Comparison of ENCODE assay signal across 12 mouse cellular contexts in genomic region chr19:16223126-16223525, GRCm38 (mm10).
"Had no signal": no experiment of that assay in that cellular context is flagged by ENCODE, and none has a peak within 500 bp of the region (broad histone marks: within the 10 kb centered on the region; RNA-seq: fewer than 3 reads in every experiment).

No protein-coding gene starts in this region.

- H3K9ac ChIP-seq: liver, embryonic 13.5 days; stomach, embryonic 15.5 days had no signal

- DNase-seq: layer of hippocampus, postnatal 36 days; liver, embryonic 13.5 days; lung, adult 2 months; lung, postnatal 14 days; lung, postnatal 4 days; midbrain, embryonic 14.5 days; right cerebral cortex, postnatal 14 days; right cerebral cortex, postnatal 4 days; thymus, postnatal 25 days had no signal

- H3K4me3 ChIP-seq: left cerebral cortex, adult 2 months; liver, embryonic 13.5 days; stomach, embryonic 15.5 days had no signal

- H3K4me2 ChIP-seq: liver, embryonic 13.5 days; midbrain, embryonic 11.5 days; stomach, embryonic 15.5 days had no signal

- H3K9me3 ChIP-seq: liver, embryonic 13.5 days; stomach, embryonic 15.5 days had no signal

- H3K27me3 ChIP-seq: liver, embryonic 13.5 days; stomach, embryonic 15.5 days had no signal

- H3K4me1 ChIP-seq: stomach, embryonic 15.5 days had no signal

- H3K27ac ChIP-seq: left cerebral cortex, adult 2 months; liver, embryonic 13.5 days; stomach, embryonic 15.5 days had no signal
